Mouse (Mus musculus) heart, embryonic 16.5 days (tissue): ENCODE measurements at regions not wholly inside any gene's neighbourhood (a gene's known extent, or its start where the extent isn't known, plus 50 kb on each side); places are given as distances from the start of the nearest gene placed in this dataset.

Source experiments
- ATAC-seq: fragments of 200-750 bp; cut with Nextera tagmentation; replicated peaks from 2 replicates; pipeline ENCODE4 v1.8.0; 2017; ENCODE audit warnings: moderate number of reproducible peaks; ENCODE audit not compliant: insufficient read depth, low FRiP score; ENCODE audit errors: extremely low read depth
- H3K27ac ChIP-seq: fragments of 300-500 bp; sonication (generic); 2 replicates; pipeline ENCODE4 v1.5.1; 2014; ENCODE audit warnings: mild to moderate bottlenecking, low read length, control low read depth, moderate library complexity
- H3K27me3 ChIP-seq: fragments of 300-500 bp; sonication (generic); 2 replicates; pipeline ENCODE4 v1.6.1; 2014; ENCODE audit warnings: low read length, mixed read lengths; ENCODE audit not compliant: control insufficient read depth, insufficient read depth
- H3K36me3 ChIP-seq: fragments of 300-500 bp; sonication (generic); 2 replicates; pipeline ENCODE4 v1.6.1; 2014; ENCODE audit not compliant: control insufficient read depth, insufficient read depth
- H3K4me1 ChIP-seq: fragments of 300-500 bp; sonication (generic); 2 replicates; pipeline ENCODE4 v1.6.1; 2014; ENCODE audit warnings: low read length, mixed read lengths; ENCODE audit not compliant: control insufficient read depth, insufficient read depth
- H3K4me2 ChIP-seq: fragments of 300-500 bp; sonication (generic); 2 replicates; pipeline ENCODE4 v1.6.1; 2014; ENCODE audit warnings: low read depth, mild to moderate bottlenecking, control low read depth, low read length
- H3K4me3 ChIP-seq: fragments of 300-500 bp; sonication (generic); 2 replicates; pipeline ENCODE4 v1.5.1; 2014; ENCODE audit warnings: mild to moderate bottlenecking, control low read depth, low read length
- H3K9ac ChIP-seq: fragments of 300-500 bp; sonication (generic); 2 replicates; pipeline ENCODE4 v1.6.1; 2014; ENCODE audit warnings: low read length, control low read depth
- H3K9me3 ChIP-seq: fragments of 300-500 bp; sonication (generic); replicated peaks from 2 replicates; pipeline ENCODE4 v1.6.1; 2016; ENCODE audit warnings: low read length; ENCODE audit not compliant: control insufficient read depth
- WGBS: fragments of 180-500 bp; shearing (Covaris S2); extraction: QIAGEN DNeasy Blood & Tissue Kit; methylation state at CpG from one replicate; pipeline ENCODE4 v1.1.7; 2014; 5-methylcytosine and 5-hydroxymethylcytosine counted together

- Histone ChIP-seq H3K9me3 (no peaks in the 10 kb centered on the region), H3K36me3 (no peaks in the 10 kb centered on the region), H3K4me2 (no peak overlapping the region), H3K4me1 (no peaks in the 10 kb centered on the region), H3K27ac (no peak overlapping the region), H3K27me3 (no peaks in the 10 kb centered on the region), H3K9ac (no peak overlapping the region), H3K4me3 (no peak overlapping the region)
- no peak for ATAC-seq
- 71% methylated on average over 2 of the region's 2 CpGs for WGBS
Observed at GRCm38 (mm10) chr14:106033793-106034192, 72.2 kb upstream of the Trim52 start.

GRCm38 (mm10) chr14:106034933-106035665 is 70.9 kb upstream of the Trim52 start:
- no peaks in the 10 kb centered on the region for H3K27me3 ChIP-seq
- H3K36me3 ChIP-seq = no peaks in the 10 kb centered on the region
- no peak overlapping the region for H3K4me3 ChIP-seq
- H3K4me2 ChIP-seq = no peak overlapping the region
- ATAC-seq = no peak
- H3K27ac ChIP-seq = no peak overlapping the region
- WGBS = 84% methylated on average over 10 of the region's 10 CpGs
- no peak overlapping the region for H3K9ac ChIP-seq
- H3K9me3 ChIP-seq = no peaks in the 10 kb centered on the region
- no peaks in the 10 kb centered on the region for H3K4me1 ChIP-seq

- no peaks in the 10 kb centered on the region for H3K4me1 ChIP-seq
- H3K36me3 ChIP-seq = no peaks in the 10 kb centered on the region
- H3K4me2 ChIP-seq = no peak overlapping the region
- 81% methylated on average over 1 of the region's 1 CpGs for WGBS
- ATAC-seq = no peak
- no peaks in the 10 kb centered on the region for H3K27me3 ChIP-seq
- no peaks in the 10 kb centered on the region for H3K9me3 ChIP-seq
- no peak overlapping the region for H3K4me3 ChIP-seq
- no peak overlapping the region for H3K27ac ChIP-seq
- no peak overlapping the region for H3K9ac ChIP-seq
Observed at GRCm38 (mm10) chr14:106044274-106044673, 61.7 kb upstream of the Trim52 start.

- WGBS = 73% methylated on average over 1 of the region's 1 CpGs
- no peaks in the 10 kb centered on the region for H3K4me1 ChIP-seq
- H3K4me3 ChIP-seq = no peak overlapping the region
- H3K9me3 ChIP-seq = no peaks in the 10 kb centered on the region
- no peaks in the 10 kb centered on the region for H3K36me3 ChIP-seq
- no peak for ATAC-seq
- H3K4me2 ChIP-seq = no peak overlapping the region
- H3K9ac ChIP-seq = no peak overlapping the region
- no peaks in the 10 kb centered on the region for H3K27me3 ChIP-seq
- no peak overlapping the region for H3K27ac ChIP-seq
Observed at GRCm38 (mm10) chr14:106050231-106050630, 55.8 kb upstream of the Trim52 start.

GRCm38 (mm10) chr14:106052585-106053551 is 53.1 kb upstream of the Trim52 start:
- Histone ChIP-seq H3K4me3 (no peak overlapping the region), H3K27ac (no peak overlapping the region), H3K9ac (no peak overlapping the region), H3K9me3 (no peaks in the 10 kb centered on the region), H3K4me2 (no peak overlapping the region), H3K4me1 (no peaks in the 10 kb centered on the region), H3K36me3 (no peaks in the 10 kb centered on the region), H3K27me3 (no peaks in the 10 kb centered on the region)
- ATAC-seq = no peak
- 42% methylated on average over 6 of the region's 6 CpGs for WGBS
